Mouse (Mus musculus) neural tube, embryonic 12.5 days (tissue): ENCODE measurements around the gene Gm20388. TPM values are rescaled to one million over a fixed set of nuclear protein-coding genes. Genes with fewer than 3 reads are reported as not detected.

Experiments
- ATAC-seq: fragments of 200-750 bp; cut with Nextera tagmentation; 2 replicates; pipeline ENCODE4 v1.8.0; 2017; ENCODE audit warnings: low read depth, mild to moderate bottlenecking, moderate TSS enrichment, moderate library complexity; ENCODE audit not compliant: low FRiP score
- H3K27ac ChIP-seq: fragments of 300-500 bp; sonication (generic); 2 replicates; pipeline ENCODE4 v1.5.1; 2016
- H3K27me3 ChIP-seq: fragments of 300-500 bp; sonication (generic); replicated peaks from 2 replicates; pipeline ENCODE4 v1.6.1; 2016; ENCODE audit warnings: mild to moderate bottlenecking
- H3K36me3 ChIP-seq: fragments of 300-500 bp; sonication (generic); 2 replicates; pipeline ENCODE4 v1.6.1; 2016; ENCODE audit warnings: mild to moderate bottlenecking
- H3K4me1 ChIP-seq: fragments of 300-500 bp; sonication (generic); 2 replicates; pipeline ENCODE4 v1.6.1; 2016
- H3K4me2 ChIP-seq: fragments of 300-500 bp; sonication (generic); replicated peaks from 2 replicates; pipeline ENCODE4 v1.6.1; 2016; ENCODE audit warnings: mild to moderate bottlenecking
- H3K4me3 ChIP-seq: fragments of 300-500 bp; sonication (generic); 2 replicates; pipeline ENCODE4 v1.5.1; 2016
- H3K9ac ChIP-seq: fragments of 300-500 bp; sonication (generic); 2 replicates; pipeline ENCODE4 v1.6.1; 2016; ENCODE audit warnings: mild to moderate bottlenecking
- H3K9me3 ChIP-seq: fragments of 300-500 bp; sonication (generic); 2 replicates; pipeline ENCODE4 v1.6.1; 2016; ENCODE audit warnings: mild to moderate bottlenecking
- WGBS: fragments of 180-500 bp; shearing (Covaris S2); methylation state at CpG from one replicate; pipeline ENCODE4 v1.1.7; 2016; 5-methylcytosine and 5-hydroxymethylcytosine counted together
- polyA plus RNA-seq: library from polyadenylated mRNA; unstranded; fragments of >200 nt; fragmentation: Nextera tagmentation; extraction: Ambion mirVana; gene quantifications from 2 replicates; pipeline ENCODE4 v1.2.1, GENCODE M21; 2016

The Gm20388 gene
- polyA plus RNA-seq, 1 experiment from 2014 or later: not detected

- H3K4me3 ChIP-seq: no peak overlapping the region
- H3K4me2 ChIP-seq: no peak overlapping the region
- H3K9me3 ChIP-seq: no peaks in the 10 kb centered on the region
- peaks cover 20% of the 10 kb centered on the region; the same call in 1 of the 2 replicates for H3K27me3 ChIP-seq
- 88% methylated on average over 12 of the region's 12 CpGs for WGBS
- peaks cover 13% of the 10 kb centered on the region; the same call in 1 of the 2 replicates for H3K4me1 ChIP-seq
- ATAC-seq: no peak
- no peaks in the 10 kb centered on the region for H3K36me3 ChIP-seq
- H3K27ac ChIP-seq: no peak overlapping the region
- no peak overlapping the region for H3K9ac ChIP-seq
Measured at GRCm38 (mm10) chr8:120830661-120831060, 920.0 kb downstream of the Gm20388 start.

- peak overlapping the region; percentile 35 for H3K4me2 ChIP-seq
Measured at GRCm38 (mm10) chr8:120832022-120832421, 921.4 kb downstream of the Gm20388 start.

GRCm38 (mm10) chr8:120833196-120833595 lies 922.6 kb downstream of the Gm20388 start:
- Histone ChIP-seq H3K27ac (no peak overlapping the region), H3K36me3 (no peaks in the 10 kb centered on the region)

More at GRCm38 (mm10) chr8:120832022-120832421, 921.4 kb downstream of the Gm20388 start:
- Histone ChIP-seq H3K27ac (no peak overlapping the region), H3K4me3 (no peak overlapping the region), H3K9ac (0 out of 2 replicates have a peak overlapping the region, but pooled peaks have one; percentile 14), H3K36me3 (no peaks in the 10 kb centered on the region), H3K9me3 (no peaks in the 10 kb centered on the region), H3K4me1 (peaks cover 13% of the 10 kb centered on the region; the same call in 1 of the 2 replicates), H3K27me3 (peaks cover 20% of the 10 kb centered on the region; the same call in 1 of the 2 replicates)
- 21% methylated on average over 14 of the region's 14 CpGs for WGBS
- no peak for ATAC-seq

GRCm38 (mm10) chr8:120839031-120839430 lies 928.4 kb downstream of the Gm20388 start:
- no peak overlapping the region for H3K9ac ChIP-seq
- no peak for ATAC-seq
- H3K27me3 ChIP-seq: 0 out of 2 replicates have a peak, but pooled peaks cover 4% of the 10 kb centered on the region
- H3K4me2 ChIP-seq: no peak overlapping the region
- no peak overlapping the region for H3K27ac ChIP-seq
- 71% methylated on average over 14 of the region's 14 CpGs for WGBS
- no peaks in the 10 kb centered on the region for H3K36me3 ChIP-seq
- H3K9me3 ChIP-seq: no peaks in the 10 kb centered on the region
- no peaks in the 10 kb centered on the region for H3K4me1 ChIP-seq
- no peak overlapping the region for H3K4me3 ChIP-seq

More at GRCm38 (mm10) chr8:120833196-120833595, 922.6 kb downstream of the Gm20388 start:
- ATAC-seq: no peak
- Histone ChIP-seq H3K27me3 (0 out of 2 replicates have a peak, but pooled peaks cover 23% of the 10 kb centered on the region), H3K4me2 (no peak overlapping the region), H3K9ac (no peak overlapping the region), H3K9me3 (no peaks in the 10 kb centered on the region), H3K4me1 (peaks cover 13% of the 10 kb centered on the region; the same call in 1 of the 2 replicates), H3K4me3 (no peak overlapping the region)
- WGBS: 40% methylated on average over 4 of the region's 4 CpGs

- H3K4me1 ChIP-seq: peaks cover 11% of the 10 kb centered on the region
- no peak overlapping the region for H3K4me2 ChIP-seq
- no peak overlapping the region for H3K9ac ChIP-seq
- no peak for ATAC-seq
- H3K9me3 ChIP-seq: no peaks in the 10 kb centered on the region
- H3K4me3 ChIP-seq: no peak overlapping the region
- 78% methylated on average over 7 of the region's 7 CpGs for WGBS
- no peak overlapping the region for H3K27ac ChIP-seq
- no peaks in the 10 kb centered on the region for H3K36me3 ChIP-seq
- H3K27me3 ChIP-seq: 0 out of 2 replicates have a peak, but pooled peaks cover 2% of the 10 kb centered on the region
Measured at GRCm38 (mm10) chr8:120843084-120843483, 932.4 kb downstream of the Gm20388 start.

- 77% methylated on average over 5 of the region's 5 CpGs for WGBS
- no peak for ATAC-seq
- Histone ChIP-seq H3K27me3 (no peaks in the 10 kb centered on the region; the same call in 1 of the 2 replicates), H3K9ac (no peak overlapping the region), H3K4me1 (peaks cover 15% of the 10 kb centered on the region), H3K4me3 (no peak overlapping the region), H3K27ac (no peak overlapping the region), H3K9me3 (no peaks in the 10 kb centered on the region), H3K36me3 (no peaks in the 10 kb centered on the region), H3K4me2 (no peak overlapping the region)
Measured at GRCm38 (mm10) chr8:120846018-120846417, 935.4 kb downstream of the Gm20388 start.

GRCm38 (mm10) chr8:120847279-120847678 lies 936.6 kb downstream of the Gm20388 start:
- no peaks in the 10 kb centered on the region for H3K9me3 ChIP-seq

GRCm38 (mm10) chr8:120847735-120848134 lies 937.1 kb downstream of the Gm20388 start:
- no peak for ATAC-seq
- no peaks in the 10 kb centered on the region; the same call in 1 of the 2 replicates for H3K27me3 ChIP-seq

More at GRCm38 (mm10) chr8:120847279-120847678, 936.6 kb downstream of the Gm20388 start:
- peaks cover 15% of the 10 kb centered on the region for H3K4me1 ChIP-seq
- no peak for ATAC-seq
- H3K36me3 ChIP-seq: no peaks in the 10 kb centered on the region
- peak overlapping the region; percentile 30; the same call in 1 of the 2 replicates for H3K4me2 ChIP-seq
- 20% methylated on average over 4 of the region's 4 CpGs for whole genome bisulfite sequencing
- H3K27me3 ChIP-seq: no peaks in the 10 kb centered on the region; the same call in 1 of the 2 replicates
- no peak overlapping the region for H3K27ac ChIP-seq
- H3K4me3 ChIP-seq: no peak overlapping the region
- no peak overlapping the region for H3K9ac ChIP-seq

GRCm38 (mm10) chr8:120848434-120848833 lies 937.8 kb downstream of the Gm20388 start:
- no peaks in the 10 kb centered on the region for H3K9me3 ChIP-seq
- H3K4me3 ChIP-seq: no peak overlapping the region
- WGBS: 64% methylated on average over 4 of the region's 4 CpGs
- no peak overlapping the region for H3K4me2 ChIP-seq
- no peak for ATAC-seq
- H3K27me3 ChIP-seq: no peaks in the 10 kb centered on the region; the same call in 1 of the 2 replicates
- H3K4me1 ChIP-seq: peaks cover 15% of the 10 kb centered on the region
- H3K9ac ChIP-seq: no peak overlapping the region
- no peaks in the 10 kb centered on the region for H3K36me3 ChIP-seq
- H3K27ac ChIP-seq: no peak overlapping the region

More at GRCm38 (mm10) chr8:120847735-120848134, 937.1 kb downstream of the Gm20388 start:
- Histone ChIP-seq H3K36me3 (no peaks in the 10 kb centered on the region), H3K4me2 (peak overlapping the region; percentile 30; the same call in 1 of the 2 replicates), H3K4me3 (no peak overlapping the region), H3K9ac (no peak overlapping the region), H3K9me3 (no peaks in the 10 kb centered on the region), H3K4me1 (peaks cover 15% of the 10 kb centered on the region), H3K27ac (no peak overlapping the region)
- 6% methylated on average over 13 of the region's 14 CpGs for WGBS

- WGBS: 83% methylated on average over 12 of the region's 12 CpGs
- no peaks in the 10 kb centered on the region; the same call in 1 of the 2 replicates for H3K27me3 ChIP-seq
- H3K27ac ChIP-seq: no peak overlapping the region
- no peak for ATAC-seq
- H3K4me2 ChIP-seq: no peak overlapping the region
- no peaks in the 10 kb centered on the region for H3K36me3 ChIP-seq
- H3K9me3 ChIP-seq: no peaks in the 10 kb centered on the region
- H3K4me1 ChIP-seq: peaks cover 15% of the 10 kb centered on the region
- H3K9ac ChIP-seq: no peak overlapping the region
- H3K4me3 ChIP-seq: no peak overlapping the region
Measured at GRCm38 (mm10) chr8:120851411-120851810, 940.8 kb downstream of the Gm20388 start.

GRCm38 (mm10) chr8:120859881-120860280 lies 949.2 kb downstream of the Gm20388 start:
- H3K4me1 ChIP-seq: no peaks in the 10 kb centered on the region
- ATAC-seq: no peak
- H3K27ac ChIP-seq: no peak overlapping the region
- H3K9ac ChIP-seq: no peak overlapping the region
- H3K4me2 ChIP-seq: no peak overlapping the region
- no peaks in the 10 kb centered on the region for H3K36me3 ChIP-seq
- H3K4me3 ChIP-seq: no peak overlapping the region
- H3K27me3 ChIP-seq: no peaks in the 10 kb centered on the region
- no peaks in the 10 kb centered on the region for H3K9me3 ChIP-seq
- 83% methylated on average over 14 of the region's 14 CpGs for WGBS

- no peak overlapping the region for H3K27ac ChIP-seq
- H3K27me3 ChIP-seq: no peaks in the 10 kb centered on the region
- no peaks in the 10 kb centered on the region for H3K4me1 ChIP-seq
- no peak for ATAC-seq
- H3K9ac ChIP-seq: no peak overlapping the region
- no peaks in the 10 kb centered on the region for H3K9me3 ChIP-seq
- H3K4me2 ChIP-seq: no peak overlapping the region
- H3K4me3 ChIP-seq: no peak overlapping the region
- WGBS: 62% methylated on average over 24 of the region's 24 CpGs
- H3K36me3 ChIP-seq: no peaks in the 10 kb centered on the region
Measured at GRCm38 (mm10) chr8:120860423-120861126, 949.9 kb downstream of the Gm20388 start.
